Mouse (Mus musculus): ENCODE measurements at regions not wholly inside any gene's neighbourhood (a gene's known extent, or its start where the extent isn't known, plus 50 kb on each side); places are given as distances from the start of the nearest gene placed in this dataset.

GRCm38 (mm10) chr17:15882245-15882644, 51.4 kb upstream of the Rgmb start:
- H3K4me1 ChIP-seq (replicated peaks), result 0 out of 2 replicates have a peak, but pooled peaks cover 3% of the 10 kb centered on the region
- H3K27ac ChIP-seq, result no peak overlapping the region
- H3K27me3 ChIP-seq, result no peaks in the 10 kb centered on the region
- no peak for ATAC-seq (ENCODE audit: low FRiP score)
- no peak overlapping the region for H3K4me3 ChIP-seq
- H3K9ac ChIP-seq, result no peak overlapping the region
- no peaks in the 10 kb centered on the region for H3K36me3 ChIP-seq
- no peak overlapping the region for H3K4me2 ChIP-seq
- no peaks in the 10 kb centered on the region for H3K9me3 ChIP-seq
- 80% methylated on average over 2 of the region's 2 CpGs for WGBS
